In the genomic region with DNA sequence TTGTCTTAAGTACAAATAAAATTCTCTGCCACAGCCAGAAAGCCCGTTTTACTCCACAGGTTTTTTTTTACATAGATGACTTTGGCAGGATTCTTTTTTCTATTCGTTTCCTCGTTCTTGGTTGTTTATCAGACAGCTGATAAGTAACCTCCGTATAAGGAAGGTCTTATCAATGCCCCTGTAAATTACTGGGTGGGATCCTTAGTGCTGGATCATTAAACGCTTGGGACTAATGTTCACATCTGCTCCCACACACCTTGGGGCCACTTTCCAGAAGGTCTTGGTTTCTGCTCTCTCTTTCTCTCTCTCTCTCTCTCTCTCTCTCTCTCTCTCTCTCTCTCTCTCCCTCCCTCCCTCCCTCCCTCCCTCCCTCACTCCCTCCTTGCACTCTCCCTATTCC, we compare ENCODE assay signal across 13 mouse cellular contexts.
"Had no signal": no experiment of that assay in that cellular context is flagged by ENCODE, and none has a peak within 500 bp of the region (broad histone marks: within the 10 kb centered on the region; RNA-seq: fewer than 3 reads in every experiment).

No protein-coding gene starts in this region.

- H3K4me3 ChIP-seq: layer of hippocampus, adult 2 months; limb, embryonic 12.5 days; lung, embryonic 15.5 days; megakaryocyte, embryonic 14.5 days; midbrain, embryonic 12.5 days had no signal

- H3K27me3 ChIP-seq: limb, embryonic 12.5 days; lung, embryonic 15.5 days; megakaryocyte, embryonic 14.5 days; midbrain, embryonic 12.5 days had no signal

- H3K9ac ChIP-seq: limb, embryonic 12.5 days; lung, embryonic 15.5 days; midbrain, embryonic 12.5 days had no signal

- H3K36me3 ChIP-seq: limb, embryonic 12.5 days; lung, embryonic 15.5 days; midbrain, embryonic 12.5 days had no signal

- H3K9me3 ChIP-seq: limb, embryonic 12.5 days; lung, embryonic 15.5 days; midbrain, embryonic 12.5 days had no signal

- H3K4me2 ChIP-seq: limb, embryonic 12.5 days; lung, embryonic 15.5 days; midbrain, embryonic 12.5 days had no signal

- H3K4me1 ChIP-seq: limb, embryonic 12.5 days; lung, embryonic 15.5 days; midbrain, embryonic 12.5 days had no signal

- H3K27ac ChIP-seq: layer of hippocampus, adult 2 months; limb, embryonic 12.5 days; lung, embryonic 15.5 days; macrophage; midbrain, embryonic 12.5 days had no signal

- DNase-seq: kidney, adult 18-20 months; kidney, postnatal 10 days; kidney, postnatal 4 days; lung, postnatal 14 days; retina, postnatal 1 day; right cerebral cortex, postnatal 14 days; thymus, postnatal 36 days had no signal
